Comparison of ENCODE assay signal across 1 mouse cellular context in the genomic region with DNA sequence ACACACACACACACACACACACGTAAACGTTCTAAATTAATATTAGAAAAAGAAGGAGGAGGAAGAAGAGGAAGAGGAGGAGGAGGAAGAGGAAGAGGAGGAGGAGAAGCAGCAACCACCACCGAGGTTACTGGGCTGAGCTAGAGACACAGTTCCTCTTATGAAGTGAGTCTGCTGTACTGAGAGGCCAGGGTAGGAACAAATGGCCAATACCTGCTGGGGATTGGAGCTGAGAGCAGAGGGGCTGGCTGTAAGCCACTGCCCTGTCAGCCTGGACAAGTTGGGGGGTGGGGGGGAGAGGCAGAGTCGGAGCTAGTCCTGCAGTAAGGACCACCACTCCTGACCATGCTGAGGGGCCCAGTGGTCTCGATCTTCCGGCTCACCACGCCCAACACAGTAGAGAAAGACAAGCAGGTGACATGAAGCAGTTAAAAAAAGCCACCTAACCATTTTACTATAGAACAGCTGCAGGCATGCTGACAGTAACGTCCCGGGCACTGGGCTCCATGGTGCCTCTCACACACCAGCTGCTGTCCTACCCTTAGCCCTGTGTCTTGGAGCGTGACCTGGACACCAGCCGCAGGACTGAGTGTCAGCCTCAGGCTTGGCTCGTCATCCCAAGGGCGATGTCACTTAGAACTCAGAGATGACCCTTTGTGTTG.
TF ChIP-seq lines count a peak whose summit lies in the region.

No protein-coding gene starts in this region.

TF ChIP-seq in MEL, 35 proteins besides CTCF, POLR2A, EP300 and RAD21:
- no peak for TF ChIP-seq GATA1 (IDR thresholded peaks at IDR 0.05; ENCODE audit: low read depth, low read length)
- no peak for TF ChIP-seq NELFE (IDR thresholded peaks at IDR 0.05; ENCODE audit: low read depth, low read length)
- TF ChIP-seq TAL1 (IDR thresholded peaks at IDR 0.05; ENCODE audit: low read length), result no peak
- no peak for TF ChIP-seq KAT2A (conservative IDR thresholded peaks at IDR 0.05; ENCODE audit: low read depth, low read length)
- no peak for TF ChIP-seq RCOR1 (IDR thresholded peaks at IDR 0.05; ENCODE audit: low read depth, low read length)
- TF ChIP-seq USF2 (IDR thresholded peaks at IDR 0.05; ENCODE audit: borderline replicate concordance in 1 of 2, insufficient read depth in 1 of 2, low read depth in 1 of 2, low read length in 2 of 2), result no peak
- TF ChIP-seq POLR2AphosphoS2 (IDR thresholded peaks at IDR 0.05; ENCODE audit: low read length), result no peak
- no peak for TF ChIP-seq CHD1 (IDR thresholded peaks at IDR 0.05; ENCODE audit: low read depth, low read length)
- no peak for TF ChIP-seq SIN3A (IDR thresholded peaks at IDR 0.05; ENCODE audit: low read length)
- no peak for TF ChIP-seq CHD2 (IDR thresholded peaks at IDR 0.05; ENCODE audit: low read length)
- no peak for TF ChIP-seq TCF12 (IDR thresholded peaks at IDR 0.05; ENCODE audit: low read depth, low read length)
- no peak for TF ChIP-seq ZKSCAN1 (IDR thresholded peaks at IDR 0.05; ENCODE audit: low read depth, low read length)
- no peak for TF ChIP-seq ZMIZ1 (IDR thresholded peaks at IDR 0.05; ENCODE audit: low read depth, low read length)
- no peak for TF ChIP-seq MYC (IDR thresholded peaks at IDR 0.05; ENCODE audit: low read depth, low read length)
- TF ChIP-seq GABPA (IDR thresholded peaks at IDR 0.05; ENCODE audit: low read depth, low read length), result no peak
- TF ChIP-seq NRF1 (IDR thresholded peaks at IDR 0.05; ENCODE audit: insufficient read depth, low read depth, low read length, poor library complexity, severe bottlenecking), result no peak
- TF ChIP-seq UBTF (IDR thresholded peaks at IDR 0.05; ENCODE audit: borderline replicate concordance, insufficient read depth, low read depth, low read length), result no peak
- no peak for TF ChIP-seq JUND (IDR thresholded peaks at IDR 0.05; ENCODE audit: low read depth, low read length)
- no peak for TF ChIP-seq HCFC1 (IDR thresholded peaks at IDR 0.05; ENCODE audit: low read depth, low read length)
- TF ChIP-seq ELF1 (IDR thresholded peaks at IDR 0.05; ENCODE audit: low read depth, low read length), result no peak
